Comparison of ENCODE assay signal across 8 mouse cellular contexts in the genomic region with DNA sequence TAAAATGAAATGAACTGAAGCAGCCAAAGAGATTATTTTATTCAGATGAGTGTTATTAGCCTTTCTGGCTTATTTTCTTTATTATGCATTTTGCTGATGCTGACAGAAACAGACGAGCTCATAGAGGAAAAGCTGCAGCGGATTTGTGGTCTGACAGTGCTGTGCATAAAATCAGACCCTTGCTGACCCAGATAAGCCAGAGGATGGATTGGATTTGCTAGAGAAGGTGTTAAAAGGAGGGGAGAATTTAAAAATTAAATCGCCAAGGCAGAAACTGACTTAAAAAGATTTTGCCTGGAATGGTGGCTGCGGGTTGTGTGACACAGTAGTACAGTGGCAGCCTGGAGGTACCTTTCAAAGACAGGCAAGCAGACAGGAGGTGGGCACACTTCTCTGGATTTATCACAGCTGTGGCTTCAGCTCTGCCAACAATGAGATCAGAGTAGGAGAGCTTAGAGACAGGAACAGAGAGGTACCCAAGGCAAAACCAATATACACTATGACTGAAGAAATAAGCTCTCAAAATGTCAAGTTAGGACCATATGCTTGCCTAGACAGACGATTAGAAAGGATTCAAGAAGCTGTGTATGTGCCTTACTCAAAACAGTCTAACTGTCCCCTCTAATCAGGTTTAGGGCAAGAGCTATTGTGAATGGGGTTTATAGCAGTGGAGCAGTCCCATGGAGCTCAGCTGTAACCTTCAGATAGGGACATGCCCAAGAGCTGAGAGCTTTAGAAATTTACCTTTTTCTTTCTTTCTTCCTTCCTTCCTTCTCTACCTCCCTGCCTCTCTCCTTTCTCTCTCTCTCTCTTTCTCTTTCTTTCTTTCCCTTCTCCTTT.
A peak's percentile ranks its signal among the peaks of the same experiment; 100 is the strongest.
DNase-seq lines count a peak whose midpoint lies in the region; ATAC-seq and TF ChIP-seq lines count a peak whose summit lies in the region.
"Had no signal": no experiment of that assay in that cellular context is flagged by ENCODE, and none has a peak within 500 bp of the region (broad histone marks: within the 10 kb centered on the region; RNA-seq: fewer than 3 reads in every experiment).

No protein-coding gene starts in this region.

- no peaks in the 10 kb centered on the region for H3K9me3 ChIP-seq in heart, embryonic 12.5 days (replicated peaks)
- no peaks in the 10 kb centered on the region for H3K9me3 ChIP-seq in neural tube, embryonic 13.5 days
- no peaks in the 10 kb centered on the region for H3K9me3 ChIP-seq in forebrain, postnatal 0 days (ENCODE audit: low read length)
- no peaks in the 10 kb centered on the region for H3K9me3 ChIP-seq in intestine, postnatal 0 days (ENCODE audit: control insufficient read depth)
- H3K9me3 ChIP-seq: intestine, embryonic 15.5 days had no signal

- H3K36me3 ChIP-seq in heart, embryonic 12.5 days, result no peaks in the 10 kb centered on the region
- no peaks in the 10 kb centered on the region for H3K36me3 ChIP-seq in neural tube, embryonic 13.5 days
- H3K36me3 ChIP-seq in forebrain, postnatal 0 days (ENCODE audit: insufficient read depth), result no peaks in the 10 kb centered on the region
- no peaks in the 10 kb centered on the region for H3K36me3 ChIP-seq in intestine, postnatal 0 days (ENCODE audit: control insufficient read depth, insufficient read depth)
- H3K36me3 ChIP-seq: intestine, embryonic 15.5 days had no signal

- WGBS in heart, embryonic 12.5 days, result 32% methylated on average over 5 of the region's 5 CpGs
- whole genome bisulfite sequencing in neural tube, embryonic 13.5 days, result 62% methylated on average over 5 of the region's 5 CpGs
- WGBS in forebrain, postnatal 0 days, result 25% methylated on average over 5 of the region's 5 CpGs
- WGBS in intestine, postnatal 0 days, result 80% methylated on average over 5 of the region's 5 CpGs

- no peak overlapping the region for H3K4me3 ChIP-seq in heart, embryonic 12.5 days
- H3K4me3 ChIP-seq in neural tube, embryonic 13.5 days, result no peak overlapping the region
- no peak overlapping the region for H3K4me3 ChIP-seq in forebrain, postnatal 0 days (ENCODE audit: low read depth, low read length)
- no peak overlapping the region for H3K4me3 ChIP-seq in intestine, postnatal 0 days (ENCODE audit: low read depth, low read length)
- H3K4me3 ChIP-seq: intestine, embryonic 15.5 days had no signal

- peaks cover 53% of the 10 kb centered on the region for H3K4me1 ChIP-seq in heart, embryonic 12.5 days (replicated peaks)
- peaks cover 22% of the 10 kb centered on the region for H3K4me1 ChIP-seq in neural tube, embryonic 13.5 days (replicated peaks)
- peaks cover 19% of the 10 kb centered on the region for H3K4me1 ChIP-seq in forebrain, postnatal 0 days (ENCODE audit: insufficient read depth)
- no peaks in the 10 kb centered on the region for H3K4me1 ChIP-seq in intestine, postnatal 0 days (replicated peaks; ENCODE audit: control insufficient read depth, insufficient read depth, low read length)

- peak overlapping the region; percentile 52 for H3K27ac ChIP-seq in heart, embryonic 12.5 days (ENCODE audit: poor library complexity, severe bottlenecking)
- peak overlapping the region; percentile 43; the same call in 1 of the 2 replicates for H3K27ac ChIP-seq in neural tube, embryonic 13.5 days (replicated peaks)
- H3K27ac ChIP-seq in forebrain, postnatal 0 days (ENCODE audit: low read depth, low read length), result peak overlapping the region; percentile 60
- no peak overlapping the region for H3K27ac ChIP-seq in intestine, postnatal 0 days (ENCODE audit: low read depth, low read length)
- H3K27ac ChIP-seq: intestine, embryonic 15.5 days had no signal

- no peaks in the 10 kb centered on the region for H3K27me3 ChIP-seq in heart, embryonic 12.5 days (replicated peaks)
- H3K27me3 ChIP-seq in neural tube, embryonic 13.5 days, result no peaks in the 10 kb centered on the region
- no peaks in the 10 kb centered on the region for H3K27me3 ChIP-seq in forebrain, postnatal 0 days (ENCODE audit: insufficient read depth, low read length)
- H3K27me3 ChIP-seq in intestine, postnatal 0 days (replicated peaks; ENCODE audit: control insufficient read depth, insufficient read depth, low read length), result no peaks in the 10 kb centered on the region
- H3K27me3 ChIP-seq: intestine, embryonic 15.5 days had no signal

- intact Hi-C loops in heart, postnatal 14 days (cut with DNase I), result no loop called here

- no peak for TF ChIP-seq CTCF in forebrain, postnatal 0 days (IDR thresholded peaks at IDR 0.05; ENCODE audit: low read depth)
- TF ChIP-seq CTCF in intestine, postnatal 0 days (IDR thresholded peaks at IDR 0.05; ENCODE audit: low read depth), result no peak

- no peak overlapping the region for H3K9ac ChIP-seq in heart, embryonic 12.5 days
- no peak overlapping the region; the same call in 1 of the 2 replicates for H3K9ac ChIP-seq in neural tube, embryonic 13.5 days
- H3K9ac ChIP-seq in forebrain, postnatal 0 days, result peak overlapping the region; percentile 29; the same call in 1 of the 2 replicates
- H3K9ac ChIP-seq in intestine, postnatal 0 days (ENCODE audit: low read depth, low read length), result no peak overlapping the region
- H3K9ac ChIP-seq: intestine, embryonic 15.5 days had no signal

- no peak for DNase-seq in heart, postnatal 14 days
- no peak for DNase-seq in neural tube, embryonic 10.5 days (ENCODE audit: extremely low spot score, low spot score)
- peak; percentile 48 for DNase-seq in forebrain, postnatal 0 days
- peak; percentile 68 for DNase-seq in retina, postnatal 1 day

- no peak for ATAC-seq in heart, embryonic 12.5 days (ENCODE audit: insufficient number of reproducible peaks, low FRiP score)
- no peak for ATAC-seq in neural tube, embryonic 13.5 days (ENCODE audit: low read depth)
- peak; percentile 76 for ATAC-seq in forebrain, postnatal 0 days
- ATAC-seq in intestine, postnatal 0 days, result no peak
- ATAC-seq: intestine, embryonic 15.5 days had no signal

- peak overlapping the region; percentile 9; the same call in 1 of the 2 replicates for H3K4me2 ChIP-seq in heart, embryonic 12.5 days
- no peak overlapping the region for H3K4me2 ChIP-seq in neural tube, embryonic 13.5 days
- peak overlapping the region; percentile 0; the same call in 1 of the 2 replicates for H3K4me2 ChIP-seq in forebrain, postnatal 0 days (ENCODE audit: low read depth)
- H3K4me2 ChIP-seq in intestine, postnatal 0 days (replicated peaks; ENCODE audit: low read depth), result no peak overlapping the region
- H3K4me2 ChIP-seq: intestine, embryonic 15.5 days had no signal

Comparison
In these comparisons a context has a peak if more than half of its experiments do, and no peak if none do; other contexts are left out.
1. H3K4me2 ChIP-seq: peak in heart, embryonic 12.5 days (single experiment) and forebrain, postnatal 0 days (single experiment); none in neural tube, embryonic 13.5 days (single experiment) and intestine, postnatal 0 days (single experiment).
2. DNase-seq: peak in forebrain, postnatal 0 days (single experiment) and retina, postnatal 1 day (single experiment); none in heart, postnatal 14 days (0 of 2) and neural tube, embryonic 10.5 days (single experiment).